Mouse (Mus musculus) skeletal muscle tissue, postnatal 0 days (tissue): ENCODE data around the gene Vti1a. TPM values are rescaled to one million over a fixed set of nuclear protein-coding genes. Genes with fewer than 3 reads are reported as not detected.

ENCODE experiments used
- polyA plus RNA-seq: library from polyadenylated mRNA; unstranded; fragments of >200 nt; fragmentation: Nextera tagmentation; extraction: Ambion mirVana; gene quantifications from 2 replicates; pipeline ENCODE4 v1.2.1, GENCODE M21; 2015

Gene Vti1a
- 9.6 and 11.5 TPM in 2 replicates for polyA plus RNA-seq

DNA sequence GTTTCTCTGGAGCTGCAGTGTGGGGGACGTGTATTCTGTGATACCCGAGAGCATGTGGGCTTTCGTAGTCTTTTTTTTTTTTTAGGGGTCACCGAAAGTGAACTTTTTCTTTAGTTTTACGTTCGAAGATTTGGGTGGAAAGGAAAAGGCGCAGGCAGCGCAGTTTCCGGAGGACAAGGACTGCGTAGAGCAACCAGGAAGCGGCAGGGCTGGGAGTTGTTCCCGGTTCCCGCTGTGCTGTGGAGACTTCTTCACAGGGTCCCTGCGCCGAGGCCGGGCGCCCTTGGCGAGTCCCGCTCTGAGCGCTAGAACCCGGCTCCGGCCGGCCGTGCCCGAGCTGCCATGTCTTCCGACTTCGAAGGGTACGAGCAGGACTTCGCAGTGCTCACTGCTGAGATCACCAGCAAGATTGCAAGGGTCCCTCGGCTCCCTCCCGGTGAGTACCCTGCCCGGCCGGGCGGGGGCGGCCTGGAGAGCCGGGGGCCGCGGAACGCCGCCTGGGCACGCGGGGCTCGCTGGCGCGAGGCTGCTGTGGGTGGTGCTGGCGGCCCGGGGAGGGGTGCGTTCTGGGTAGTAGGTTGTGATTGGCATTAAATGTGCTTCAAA, at the start of gene Vti1a:
Gene Vti1a (plus strand): TSS at position 187 of the 606 bp plus-strand sequence.

DNA sequence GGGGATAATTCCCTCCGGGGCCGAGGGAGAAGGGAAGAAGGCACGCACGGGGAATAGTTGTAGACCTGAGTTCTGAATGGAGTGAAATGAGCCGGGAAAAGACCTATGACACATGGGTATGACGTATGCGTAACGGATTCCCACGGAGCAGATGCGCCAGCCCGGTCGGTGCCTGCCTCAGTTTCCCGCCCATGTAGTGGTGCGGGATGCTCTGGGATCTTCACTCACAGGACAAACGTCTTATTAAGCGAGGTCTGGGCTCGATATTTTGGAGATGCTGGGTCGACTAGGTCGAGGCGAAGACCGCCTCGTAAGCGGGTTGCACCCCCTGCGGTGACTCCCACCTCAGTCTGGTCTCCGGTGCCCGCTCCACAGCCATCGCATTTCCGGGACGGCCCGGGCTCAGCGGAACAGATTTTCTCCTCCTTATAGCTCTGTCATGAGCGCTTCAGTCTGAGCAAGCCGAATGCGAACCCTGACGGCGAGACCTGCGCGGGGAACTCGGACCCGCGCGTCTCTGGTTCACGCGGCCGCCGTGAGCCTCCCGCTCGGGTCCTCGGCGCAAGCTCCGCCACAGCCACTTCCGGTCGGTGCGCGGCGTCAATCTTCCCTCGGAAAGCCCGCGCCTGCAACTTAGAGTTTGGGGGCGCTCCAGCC, 515 bp upstream of the Vti1a start, which contains the start of gene Zdhhc6:
Gene Zdhhc6 (minus strand): TSS at position 581 of the 657 bp plus-strand sequence.

Other genes starting within 250 kb of the Vti1a start
- 19.1 and 22.5 TPM in 2 replicates for gene Gpam, start 189.1 kb upstream of the Vti1a start, polyA plus RNA-seq
- not detected in 2 replicates for gene Tectb, start 135.6 kb upstream of the Vti1a start, polyA plus RNA-seq
- 0.04 and 0.05 TPM in 2 replicates for gene Gucy2g, start 75.1 kb upstream of the Vti1a start, polyA plus RNA-seq
- 6.9 and 13.8 TPM in 2 replicates for gene Acsl5, start 64.4 kb upstream of the Vti1a start, polyA plus RNA-seq
- gene Zdhhc6, start 263 bp upstream of the Vti1a start, polyA plus RNA-seq = 39.8 and 43.8 TPM in 2 replicates